Mouse (Mus musculus): Measurements from ENCODE around the gene Hypk.
"Not testable (repeated sequence)": the region's sequence is repeated elsewhere in the genome, so short reads cannot be mapped to it uniquely, and the experiment has no call there.

Gene Hypk

DNA sequence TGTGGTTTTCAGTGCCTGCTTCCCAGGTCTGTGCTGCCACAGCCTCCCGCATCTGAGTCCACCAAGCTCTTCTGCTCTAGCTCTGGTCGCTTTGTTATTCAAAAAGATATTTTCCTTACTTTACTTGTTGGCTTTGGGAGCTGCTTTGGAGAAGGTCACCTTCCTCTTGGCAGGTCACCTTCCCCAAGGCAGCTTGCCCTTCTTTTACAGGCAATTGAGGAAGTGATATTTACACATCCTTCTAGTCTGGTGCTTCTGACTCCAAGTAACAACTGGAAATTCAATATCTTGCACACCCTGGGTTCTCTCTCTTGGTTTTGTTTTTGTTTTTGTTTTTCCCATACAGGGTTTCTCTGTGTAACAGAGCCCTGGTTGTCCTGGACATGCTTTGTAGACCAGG lies 31.3 kb downstream of the Hypk start:
- intact Hi-C loops (cut with DNase I) = not testable (repeated sequence)

DNA sequence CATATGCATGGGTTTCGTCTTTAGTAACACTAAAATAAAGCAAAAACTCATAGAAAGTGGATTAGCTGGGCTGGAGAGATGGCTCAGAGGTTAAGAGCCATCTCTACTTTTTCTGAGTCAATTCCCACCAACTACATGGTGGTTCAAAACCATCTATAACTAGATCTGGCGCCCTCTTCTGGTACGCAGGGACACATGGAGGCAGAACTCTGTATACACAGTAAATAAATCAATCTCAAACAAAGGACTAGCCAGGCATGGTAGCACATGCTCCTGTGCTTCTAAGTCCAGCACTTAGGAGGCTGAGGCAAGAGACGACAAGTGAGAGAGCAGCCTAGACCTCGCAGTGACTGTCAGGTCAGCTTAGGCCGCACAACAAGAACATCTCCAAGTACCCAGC lies 48.5 kb downstream of the Hypk start:
- intact Hi-C loops (cut with DNase I) = not testable (repeated sequence)

DNA sequence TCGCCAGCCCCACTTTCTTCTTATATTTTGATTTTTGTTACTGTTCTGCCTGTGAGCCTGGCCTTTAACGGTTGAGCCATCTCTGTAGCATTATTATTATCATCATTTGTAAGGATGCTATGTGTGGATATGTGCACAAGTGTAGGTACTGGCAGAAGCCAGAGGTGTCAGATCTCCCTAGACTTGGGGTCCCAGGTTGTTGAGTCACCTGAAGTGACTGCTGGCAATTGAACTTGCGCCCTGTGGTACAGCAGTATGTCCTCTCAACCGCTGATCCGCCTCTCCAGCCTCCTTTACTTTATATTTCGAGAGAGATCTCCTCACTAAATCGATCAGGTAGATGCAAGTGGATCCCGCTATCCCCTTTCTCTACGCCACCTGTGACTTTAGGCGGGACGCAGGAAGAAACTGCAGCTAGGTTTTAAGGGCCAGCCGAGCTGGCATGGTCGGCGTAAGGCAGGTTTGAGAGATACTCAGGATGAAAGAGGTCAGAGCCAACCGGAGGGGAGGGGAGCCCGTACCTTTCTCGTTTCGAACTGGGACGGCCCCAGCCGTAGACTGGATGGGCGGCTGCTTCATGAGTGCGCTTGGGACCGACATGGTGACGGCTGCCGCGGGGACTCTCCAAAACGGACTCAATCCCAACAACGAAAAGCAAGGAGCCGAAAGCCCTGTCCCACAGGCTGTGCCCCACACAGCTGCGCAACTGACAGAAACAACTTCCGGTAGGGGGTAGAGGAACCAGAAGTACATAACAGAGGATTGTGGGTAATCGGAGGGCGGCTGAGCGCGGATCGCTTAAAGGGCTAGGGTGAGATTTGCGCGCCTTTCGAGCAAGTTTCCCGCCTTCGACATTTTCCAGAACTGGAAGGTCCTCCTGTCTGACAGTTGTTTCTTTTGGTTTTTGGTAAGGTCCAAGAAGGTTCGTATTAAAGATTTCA lies 53.1 kb downstream of the Hypk start, which contains the start of the genes Mfap1a and Wdr76:
Mfap1a (minus strand) TSS at position 724 of the 941 bp plus-strand sequence.
Wdr76 (plus strand) TSS at position 782 of the 941 bp plus-strand sequence.
- intact Hi-C loops (cut with DNase I) = not testable (repeated sequence)

DNA sequence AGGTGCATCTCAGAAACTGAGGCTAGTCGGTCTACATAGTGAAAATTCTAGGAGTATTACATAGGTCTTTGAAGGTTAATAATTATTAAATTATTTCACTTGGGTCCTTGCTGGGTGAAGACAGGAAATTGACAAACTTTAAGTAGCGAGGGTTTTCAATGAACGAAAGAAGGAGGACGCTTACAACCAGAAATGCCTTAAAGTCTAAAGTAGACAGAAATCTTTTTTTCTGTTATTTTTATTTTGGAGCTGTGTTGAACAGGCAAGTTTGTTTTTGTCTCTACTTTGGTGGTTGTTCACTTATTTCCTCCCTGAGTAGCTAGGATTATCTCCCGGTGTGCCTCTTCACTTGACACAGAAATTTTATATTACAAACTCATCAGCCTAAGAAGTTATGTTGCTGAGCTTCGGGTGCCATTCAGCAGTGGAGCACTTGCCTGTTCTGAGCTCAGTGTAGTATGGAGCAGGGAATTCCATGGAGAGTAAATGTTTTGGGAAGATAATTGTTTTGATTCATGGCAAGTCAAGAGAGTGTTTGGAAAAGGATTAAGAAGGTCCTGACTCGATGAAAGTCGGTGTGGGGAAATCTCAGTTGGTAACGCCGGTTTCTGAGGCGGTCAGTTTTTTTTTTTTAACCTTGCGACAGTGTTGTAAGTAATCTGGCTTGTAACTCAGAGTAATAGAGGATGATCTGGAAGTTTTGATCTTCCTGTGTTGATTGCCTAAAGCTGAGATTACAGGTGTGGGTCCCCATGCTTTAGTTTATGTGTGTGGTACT lies 54.3 kb downstream of the Hypk start:
- intact Hi-C loops (cut with DNase I) = no loop called here

DNA sequence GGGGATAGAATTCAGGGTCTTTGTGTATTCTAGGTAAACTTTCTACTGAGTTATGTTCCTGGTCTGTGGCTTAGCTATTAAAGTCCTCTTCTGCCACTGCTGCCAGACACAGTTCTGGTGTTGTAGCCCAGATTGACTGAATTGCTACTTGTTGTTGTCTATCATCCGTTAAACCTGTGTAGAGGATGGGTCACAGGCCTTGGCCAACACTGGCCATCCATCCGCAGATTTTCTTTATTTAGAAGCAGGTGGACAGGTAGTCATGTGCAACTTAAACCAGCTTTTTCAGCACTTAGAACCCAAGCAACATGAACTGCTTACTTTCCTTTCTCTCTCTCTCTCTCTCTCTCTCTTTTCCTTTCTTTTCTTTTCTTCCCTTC lies 54.9 kb downstream of the Hypk start:
- intact Hi-C loops (cut with DNase I) = no loop called here

Small RNAs within 50 kb of the gene (microRNA-seq; reads per million reads assigned to microRNA genes)
- gene Gm22953 = 0 reads per million in 2 experiments
